Mouse (Mus musculus) stomach, postnatal 0 days (tissue): ENCODE data around the gene Ccdc77.

Experiments
- CTCF ChIP-seq: IDR thresholded peaks from 2 replicates; pipeline ENCODE4 v1.5.1; 2016; ENCODE audit warnings: antibody characterized with exemption, low read depth, mild to moderate bottlenecking, moderate library complexity
- EP300 ChIP-seq: optimal IDR thresholded peaks from 2 replicates; pipeline ENCODE3; 2016; ENCODE audit warnings: antibody characterized with exemption

DNA sequence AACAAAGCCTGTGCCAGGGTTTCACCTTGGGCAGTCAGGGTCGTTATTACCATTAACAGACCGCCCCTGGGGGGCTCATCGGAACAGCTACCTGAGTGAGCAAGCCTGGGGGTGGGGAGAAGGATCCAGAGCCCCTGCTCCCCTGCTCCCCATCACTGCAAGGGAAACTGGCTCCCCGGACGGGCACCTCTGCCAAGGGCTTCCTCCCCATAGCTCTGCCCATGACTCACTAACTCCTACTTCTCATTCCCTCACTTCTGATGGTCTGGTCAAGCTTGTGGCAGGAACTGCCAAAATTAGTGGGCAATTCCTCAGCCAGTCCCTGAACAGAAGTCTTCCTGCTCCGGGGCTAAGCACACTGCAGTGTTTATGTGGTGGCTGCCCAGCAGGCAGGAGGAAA is 88.9 kb downstream of the Ccdc77 start:
- TF ChIP-seq EP300 = no peak
- TF ChIP-seq CTCF = no peak
